Mouse (Mus musculus) brain, embryonic 14.5 days (tissue): Measurements from ENCODE around the gene Rasl11a.

Experiments used
- CTCF ChIP-seq: fragments of 200-500 bp; IDR thresholded peaks from 2 replicates; pipeline ENCODE4 v1.5.1; 2012; ENCODE audit warnings: inconsistent platforms, mild to moderate bottlenecking, moderate library complexity, borderline replicate concordance; ENCODE audit not compliant: insufficient read depth, insufficient read length; ENCODE audit errors: extremely low read depth
- POLR2A ChIP-seq: fragments of 200-500 bp; IDR thresholded peaks from 2 replicates; pipeline ENCODE4 v1.6.1; 2012; ENCODE audit warnings: mild to moderate bottlenecking, inconsistent platforms, borderline replicate concordance; ENCODE audit not compliant: poor library complexity, insufficient read depth, insufficient read length, severe bottlenecking; ENCODE audit errors: extremely low read depth

DNA sequence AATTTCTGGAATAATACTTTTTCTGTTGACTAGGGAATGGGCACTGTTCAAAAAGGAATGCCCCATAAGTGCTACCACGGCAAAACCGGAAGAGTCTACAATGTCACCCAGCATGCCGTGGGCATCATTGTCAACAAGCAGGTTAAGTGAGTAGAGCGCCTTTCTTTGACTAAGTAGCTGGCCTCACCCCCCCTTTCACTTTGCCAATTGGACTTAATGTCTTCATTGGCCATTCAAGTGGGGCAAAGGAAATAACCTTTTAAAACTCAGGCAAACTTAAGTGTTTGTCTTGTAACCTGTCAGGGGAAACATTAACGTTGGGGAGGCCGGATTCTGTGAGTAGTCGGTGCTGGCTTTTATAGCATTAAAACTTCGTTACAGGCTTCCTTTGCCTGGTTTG lies 9.9 kb upstream of the Rasl11a start:
- no peak for TF ChIP-seq CTCF
- no peak for TF ChIP-seq POLR2A
